ENCODE assay signal across 22 mouse cellular contexts in genomic region chr6:42355366-42355765, GRCm38 (mm10). TPM values are rescaled to one million over a fixed set of nuclear protein-coding genes. Genes with fewer than 3 reads are reported as not detected.
DNase-seq lines count a peak whose midpoint lies in the region; ATAC-seq and TF ChIP-seq lines count a peak whose summit lies in the region.
"Had no signal": no experiment of that assay in that cellular context is flagged by ENCODE, and none has a peak within 500 bp of the region (broad histone marks: within the 10 kb centered on the region; RNA-seq: fewer than 3 reads in every experiment).

No protein-coding gene starts in this region.

- no peaks in the 10 kb centered on the region for H3K27me3 ChIP-seq in heart, adult 2 months (ENCODE audit: control insufficient read depth, insufficient read depth, low read length)
- H3K27me3 ChIP-seq in heart, embryonic 15.5 days: no peaks in the 10 kb centered on the region
- no peaks in the 10 kb centered on the region for H3K27me3 ChIP-seq in lung, postnatal 0 days (replicated peaks; ENCODE audit: insufficient read depth, low read length)
- H3K27me3 ChIP-seq in myocyte (ENCODE audit: control insufficient read depth, insufficient read depth, insufficient read length): no peaks in the 10 kb centered on the region
- H3K27me3 ChIP-seq: forebrain, embryonic 12.5 days; hindbrain, embryonic 12.5 days had no signal

- H3K36me3 ChIP-seq in heart, adult 2 months (ENCODE audit: control insufficient read depth, insufficient read depth, low read length): peaks cover 39% of the 10 kb centered on the region
- H3K36me3 ChIP-seq in heart, embryonic 15.5 days: peaks cover 66% of the 10 kb centered on the region
- peaks cover 46% of the 10 kb centered on the region for H3K36me3 ChIP-seq in lung, postnatal 0 days (ENCODE audit: insufficient read depth, low read length)
- H3K36me3 ChIP-seq in myocyte (ENCODE audit: control insufficient read depth, insufficient read depth): peaks cover 81% of the 10 kb centered on the region

- no peak for TF ChIP-seq CTCF in heart, adult 2 months (IDR thresholded peaks at IDR 0.05)
- TF ChIP-seq CTCF in lung, postnatal 0 days (IDR thresholded peaks at IDR 0.05): no peak

- peaks cover 42% of the 10 kb centered on the region for H3K4me1 ChIP-seq in heart, adult 2 months (ENCODE audit: control insufficient read depth, insufficient read depth, low read length)
- peaks cover 93% of the 10 kb centered on the region for H3K4me1 ChIP-seq in heart, embryonic 15.5 days (replicated peaks)
- H3K4me1 ChIP-seq in lung, postnatal 0 days (ENCODE audit: insufficient read depth, low read depth, low read length): peaks cover 31% of the 10 kb centered on the region

- WGBS in heart, adult 2 months: 84% methylated on average over 6 of the region's 6 CpGs
- 96% methylated on average over 6 of the region's 6 CpGs for WGBS in heart, embryonic 15.5 days
- 89% methylated on average over 6 of the region's 6 CpGs for WGBS in lung, postnatal 0 days

- TF ChIP-seq EP300 in heart, adult 2 months (IDR thresholded peaks at IDR 0.05; ENCODE audit: insufficient read depth, low read depth, low read length): no peak
- no peak for TF ChIP-seq EP300 in lung, postnatal 0 days (IDR thresholded peaks at IDR 0.05)

- no peak overlapping the region for H3K4me3 ChIP-seq in heart, adult 2 months
- H3K4me3 ChIP-seq in heart, embryonic 15.5 days: no peak overlapping the region
- H3K4me3 ChIP-seq in lung, postnatal 0 days (ENCODE audit: low read depth, low read length): no peak overlapping the region
- H3K4me3 ChIP-seq in myocyte: peak overlapping the region; percentile 98
- H3K4me3 ChIP-seq: forebrain, embryonic 12.5 days; hindbrain, embryonic 12.5 days had no signal

- TF ChIP-seq POLR2A in heart, adult 2 months (IDR thresholded peaks at IDR 0.05; ENCODE audit: insufficient read depth, low read depth, low read length): 0 out of 2 replicates have a peak, but pooled peaks have one; percentile 13
- peak; percentile 52 for TF ChIP-seq POLR2A in myocyte (IDR thresholded peaks at IDR 0.05; ENCODE audit: insufficient read length, low read depth)

- H3ac ChIP-seq in myocyte (ENCODE audit: control insufficient read depth, insufficient read length): no peak overlapping the region

- H3K27ac ChIP-seq in heart, adult 2 months: no peak overlapping the region
- H3K27ac ChIP-seq in heart, embryonic 15.5 days: peak overlapping the region; percentile 97; the same call in 1 of the 2 replicates
- no peak overlapping the region for H3K27ac ChIP-seq in lung, postnatal 0 days (ENCODE audit: low read length)
- H3K27ac ChIP-seq: forebrain, embryonic 12.5 days; hindbrain, embryonic 12.5 days had no signal

- intact Hi-C loops in heart, adult 2 months (cut with DNase I): no loop called here

- H3K9me3 ChIP-seq in heart, embryonic 15.5 days (replicated peaks): no peaks in the 10 kb centered on the region
- H3K9me3 ChIP-seq in lung, postnatal 0 days (ENCODE audit: low read length): no peaks in the 10 kb centered on the region
- H3K9me3 ChIP-seq: forebrain, embryonic 12.5 days; hindbrain, embryonic 12.5 days had no signal

- H3K4me2 ChIP-seq in heart, embryonic 15.5 days: peak overlapping the region; percentile 66
- H3K4me2 ChIP-seq in lung, postnatal 0 days (replicated peaks; ENCODE audit: low read depth, low read length): peak overlapping the region; percentile 84
- peak overlapping the region; percentile 89 for H3K4me2 ChIP-seq in myocyte (ENCODE audit: low read depth)
- H3K4me2 ChIP-seq: forebrain, embryonic 12.5 days; hindbrain, embryonic 12.5 days had no signal

- no peak overlapping the region for H3K9ac ChIP-seq in heart, adult 2 months (ENCODE audit: low read depth, low read length)
- H3K9ac ChIP-seq in heart, embryonic 15.5 days: peak overlapping the region; percentile 16; the same call in 1 of the 2 replicates
- no peak overlapping the region for H3K9ac ChIP-seq in lung, postnatal 0 days (replicated peaks; ENCODE audit: low read depth)
- H3K9ac ChIP-seq: forebrain, embryonic 12.5 days; hindbrain, embryonic 12.5 days had no signal

- ATAC-seq in heart, embryonic 15.5 days (replicated peaks; ENCODE audit: insufficient number of reproducible peaks, insufficient read depth, low FRiP score, low read depth): no peak
- ATAC-seq in lung, postnatal 0 days: no peak
- ATAC-seq: forebrain, embryonic 16.5 days; hindbrain, embryonic 16.5 days; inflammation-experienced regulatory T-cells, adult 6 months; intestine, postnatal 0 days had no signal

- no peak for DNase-seq in heart, adult 2 months
- no peak for DNase-seq in heart, adult 8-10 months (ENCODE audit: low spot score)
- DNase-seq in heart, adult 18-20 months: no peak
- DNase-seq in lung, postnatal 0 days (ENCODE audit: low spot score): no peak
- no peak for DNase-seq in lung, postnatal 4 days
- no peak for DNase-seq in MN1 (ENCODE audit: low spot score)
- DNase-seq: adrenal gland, adult 8-10 months; adrenal gland, postnatal 36 days; cerebellum, postnatal 10 days; gastrocnemius, postnatal 25 days had no signal

- no peaks in the 10 kb centered on the region for H3K79me2 ChIP-seq in heart, adult 2 months (replicated peaks; ENCODE audit: control insufficient read depth, insufficient read depth, low read length)
- peaks cover 60% of the 10 kb centered on the region for H3K79me2 ChIP-seq in myocyte (ENCODE audit: control insufficient read depth, insufficient read depth)

TF ChIP-seq in myocyte, 11 proteins besides CTCF, POLR2A, EP300 and RAD21:
- TF ChIP-seq CEBPB (IDR thresholded peaks at IDR 0.05; ENCODE audit: insufficient read depth, poor library complexity, severe bottlenecking) (no peak), E2F4 (IDR thresholded peaks at IDR 0.05; ENCODE audit: insufficient read depth) (no peak), POLR2AphosphoS2 (IDR thresholded peaks at IDR 0.05; ENCODE audit: insufficient read length, low read depth) (peak; percentile 65)

RNA-seq across cellular contexts. Expression of gene Zyx, which starts 5.9 kb away (rescaled TPM):
- total RNA-seq in heart, adult 2 months (2021): 10 to 100 TPM; 45.8 to 60.2 TPM
- polyA plus RNA-seq in heart, adult 2 months (2012; rRNA removed): 77.7 and 110 TPM in 2 replicates
- total RNA-seq in heart, adult 8-10 months (2022): 10 to 100 TPM; 39.3 to 47.4 (median 44.6) TPM
- 136 and 173 TPM in 2 replicates for polyA plus RNA-seq in heart, embryonic 15.5 days (2015; fragmentation: Nextera tagmentation; extraction: Ambion mirVana)
- 10 to 100 TPM; 50.2 to 51.8 TPM for total RNA-seq in heart, adult 18-20 months (2021)
- polyA plus RNA-seq in lung, postnatal 0 days (2015; fragmentation: Nextera tagmentation; extraction: Ambion mirVana): 166 and 183 TPM in 2 replicates
- polyA plus RNA-seq in myocyte (2012; fragmentation: generic; extraction: Trizol): 467 TPM

RNA-seq across cellular contexts. Expression of gene Epha1, which starts 17.7 kb away (rescaled TPM):
- total RNA-seq in heart, adult 2 months (2021): under 1 TPM; 0.14 to 0.16 TPM
- 0.50 and 0.94 TPM in 2 replicates for polyA plus RNA-seq in heart, adult 2 months (2012; rRNA removed)
- under 1 TPM; 0.19 to 0.37 (median 0.27) TPM for total RNA-seq in heart, adult 8-10 months (2022)
- polyA plus RNA-seq in heart, embryonic 15.5 days (2015; fragmentation: Nextera tagmentation; extraction: Ambion mirVana): 2.2 and 4.3 TPM in 2 replicates
- under 1 TPM; 0.20 to 0.26 TPM for total RNA-seq in heart, adult 18-20 months (2021)
- polyA plus RNA-seq in lung, postnatal 0 days (2015; fragmentation: Nextera tagmentation; extraction: Ambion mirVana): 21.8 TPM in 2 replicates
- 6.3 TPM for polyA plus RNA-seq in myocyte (2012; fragmentation: generic; extraction: Trizol)

RNA-seq across cellular contexts. Expression of gene Fam131b, which starts 30.9 kb away (rescaled TPM):
- under 1 TPM; 0.60 to 0.61 TPM for total RNA-seq in heart, adult 2 months (2021)
- 0.82 and 0.88 TPM in 2 replicates for polyA plus RNA-seq in heart, adult 2 months (2012; rRNA removed)
- under 1 TPM; 0.44 to 0.82 (median 0.51) TPM for total RNA-seq in heart, adult 8-10 months (2022)
- polyA plus RNA-seq in heart, embryonic 15.5 days (2015; fragmentation: Nextera tagmentation; extraction: Ambion mirVana): 0.10 and 0.24 TPM in 2 replicates
- total RNA-seq in heart, adult 18-20 months (2021): under 1 TPM; 0.35 to 0.44 TPM
- not detected in 2 replicates for polyA plus RNA-seq in lung, postnatal 0 days (2015; fragmentation: Nextera tagmentation; extraction: Ambion mirVana)
- 4.2 TPM for polyA plus RNA-seq in myocyte (2012; fragmentation: generic; extraction: Trizol)
- total RNA-seq: granulocyte monocyte progenitor cell, adult 5-6 weeks had no signal
- polyA plus RNA-seq: inflammation-experienced regulatory T-cells, adult 6 months had no signal

RNA-seq across cellular contexts. Expression of gene Tas2r143, which starts 44.7 kb away (rescaled TPM):
- not detected for total RNA-seq in heart, adult 2 months (2021)
- polyA plus RNA-seq in heart, adult 2 months (2012; rRNA removed): 0.20 and 0.29 TPM in 2 replicates
- not detected for total RNA-seq in heart, adult 8-10 months (2022)
- polyA plus RNA-seq in heart, embryonic 15.5 days (2015; fragmentation: Nextera tagmentation; extraction: Ambion mirVana): not detected in 2 replicates
- total RNA-seq in heart, adult 18-20 months (2021): not detected
- 0.15 TPM in 1 of 2 replicates, not detected in the other for polyA plus RNA-seq in lung, postnatal 0 days (2015; fragmentation: Nextera tagmentation; extraction: Ambion mirVana)
- polyA plus RNA-seq in myocyte (2012; fragmentation: generic; extraction: Trizol): not detected
- total RNA-seq: ES-E14; gastrocnemius, postnatal 25 days had no signal
- polyA plus RNA-seq: embryonic facial prominence, embryonic 11.5 days; forebrain, embryonic 12.5 days; forebrain, embryonic 16.5 days; hindbrain, embryonic 12.5 days; hindbrain, embryonic 16.5 days; inflammation-experienced regulatory T-cells, adult 6 months; intestine, postnatal 0 days had no signal

RNA-seq across cellular contexts. Expression of gene Tas2r135, which starts 49.9 kb away (rescaled TPM):
- total RNA-seq in heart, adult 2 months (2021): under 1 TPM in 1 of 2 experiments, not detected in 1; 0.27 TPM
- polyA plus RNA-seq in heart, adult 2 months (2012; rRNA removed): not detected in 2 replicates
- under 1 TPM in 1 of 4 experiments, not detected in 3; 0.25 TPM for total RNA-seq in heart, adult 8-10 months (2022)
- polyA plus RNA-seq in heart, embryonic 15.5 days (2015; fragmentation: Nextera tagmentation; extraction: Ambion mirVana): not detected in 2 replicates
- total RNA-seq in heart, adult 18-20 months (2021): not detected
- polyA plus RNA-seq in lung, postnatal 0 days (2015; fragmentation: Nextera tagmentation; extraction: Ambion mirVana): 0.18 TPM in 1 of 2 replicates, not detected in the other
- polyA plus RNA-seq in myocyte (2012; fragmentation: generic; extraction: Trizol): not detected
- total RNA-seq: ES-E14; gastrocnemius, postnatal 25 days; granulocyte monocyte progenitor cell, adult 5-6 weeks; heart, postnatal 25 days had no signal
- polyA plus RNA-seq: embryonic facial prominence, embryonic 11.5 days; forebrain, embryonic 12.5 days; forebrain, embryonic 16.5 days; hindbrain, embryonic 12.5 days; hindbrain, embryonic 16.5 days; inflammation-experienced regulatory T-cells, adult 6 months; intestine, postnatal 0 days had no signal
